Mouse (Mus musculus): ENCODE measurements around the gene Spata18. TPM values are rescaled to one million over a fixed set of nuclear protein-coding genes. Genes with fewer than 3 reads are reported as not detected.

The Spata18 gene
- total and polyA plus RNA-seq, 3 experiments, result not detected

DNA sequence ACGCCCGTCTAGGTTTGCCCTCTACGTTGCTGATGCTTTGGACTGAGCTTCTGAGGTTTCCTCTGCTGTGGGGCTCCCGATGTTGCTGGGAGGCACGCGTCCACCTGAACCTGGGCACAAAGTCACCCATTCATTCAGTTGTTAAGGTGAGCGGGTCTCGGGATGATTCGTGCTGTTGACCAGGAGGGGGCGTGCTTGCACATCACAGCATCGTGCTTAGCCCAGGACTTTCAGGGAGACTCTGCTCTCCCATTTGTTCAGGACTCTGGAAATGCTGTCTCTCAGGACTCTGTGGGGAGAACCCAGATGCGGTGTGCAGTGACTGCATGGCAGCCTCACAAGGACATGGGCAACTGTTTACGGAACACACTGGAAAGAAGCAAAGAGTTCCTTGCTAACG, 53.1 kb downstream of the Spata18 start:
- H3K79me2 ChIP-seq (ENCODE audit: control insufficient read depth, insufficient read depth, low read length, poor library complexity), result no peaks in the 10 kb centered on the region

GRCm38 (mm10) chr5:73704757-73705156, 53.6 kb downstream of the Spata18 start:
- no peaks in the 10 kb centered on the region for H3K36me3 ChIP-seq (ENCODE audit: control insufficient read depth in 1 of 2, insufficient read depth in 2 of 2, low read length in 2 of 2)
- H3K9ac ChIP-seq (ENCODE audit: control insufficient read depth, low read depth, low read length, poor library complexity, severe bottlenecking), result no peak overlapping the region
- no peak overlapping the region for H3K4me3 ChIP-seq (ENCODE audit: control insufficient read depth in 1 of 2, insufficient read depth in 1 of 2, low read depth in 2 of 2, low read length in 2 of 2)
- H3K9me3 ChIP-seq (replicated peaks; ENCODE audit: insufficient read depth, low read length), result no peaks in the 10 kb centered on the region
- 0 out of 4 replicates have a peak, but pooled peaks cover 0 to 3% of the 10 kb centered on the region in 2 experiments for H3K4me1 ChIP-seq (ENCODE audit: control insufficient read depth in 1 of 2, insufficient read depth in 2 of 2, low read length in 2 of 2)
- H3K27me3 ChIP-seq (ENCODE audit: control insufficient read depth in 1 of 2, insufficient read depth in 2 of 2, low read length in 2 of 2), result peaks cover 0 to 2% of the 10 kb centered on the region in 2 experiments; a peak in 3 of 4 replicates
- no peaks in the 10 kb centered on the region for H3K79me2 ChIP-seq (ENCODE audit: control insufficient read depth, insufficient read depth, low read length, poor library complexity)
- no peak for DNase-seq (ENCODE audit: low read depth, low spot score)
- H3K27ac ChIP-seq (ENCODE audit: control insufficient read depth, low read depth, low read length), result no peak overlapping the region
- no peak for TF ChIP-seq BHLHE40 (IDR thresholded peaks at IDR 0.05; ENCODE audit: borderline replicate concordance, low read depth, low read length)
- no peak for TF ChIP-seq USF1 (IDR thresholded peaks at IDR 0.05; ENCODE audit: low read depth, low read length)
- TF ChIP-seq MXI1 (IDR thresholded peaks at IDR 0.05; ENCODE audit: low read depth, low read length), result no peak
- TF ChIP-seq TCF12 (IDR thresholded peaks at IDR 0.05; ENCODE audit: low read depth, low read length), result no peak
- no peak for TF ChIP-seq MYB (IDR thresholded peaks at IDR 0.05; ENCODE audit: low read depth, low read length)
- TF ChIP-seq NELFE (IDR thresholded peaks at IDR 0.05; ENCODE audit: low read depth, low read length), result no peak
- no peak for TF ChIP-seq SMC3 (IDR thresholded peaks at IDR 0.05; ENCODE audit: low read depth, low read length)
- no peak for TF ChIP-seq KAT2A (conservative IDR thresholded peaks at IDR 0.05; ENCODE audit: low read depth, low read length)
- TF ChIP-seq CHD1 (IDR thresholded peaks at IDR 0.05; ENCODE audit: low read depth, low read length), result no peak
- TF ChIP-seq POLR2AphosphoS5 (IDR thresholded peaks at IDR 0.05; ENCODE audit: borderline replicate concordance, low read depth, low read length), result no peak
- no peak for TF ChIP-seq JUND (IDR thresholded peaks at IDR 0.05; ENCODE audit: low read depth, low read length)
- TF ChIP-seq E2F4 (IDR thresholded peaks at IDR 0.05; ENCODE audit: borderline replicate concordance, low read depth, low read length), result no peak
- no peak for TF ChIP-seq GATA1 (IDR thresholded peaks at IDR 0.05; ENCODE audit: low read depth, low read length)

More for the DNA sequence above, 53.1 kb downstream of the Spata18 start:
- Histone ChIP-seq H3K4me1 (ENCODE audit: control insufficient read depth in 1 of 2, insufficient read depth in 2 of 2, low read length in 2 of 2) (0 out of 4 replicates have a peak, but pooled peaks cover 0 to 3% of the 10 kb centered on the region in 2 experiments), H3K27ac (ENCODE audit: control insufficient read depth, low read depth, low read length) (no peak overlapping the region), H3K27me3 (ENCODE audit: control insufficient read depth in 1 of 2, insufficient read depth in 2 of 2, low read length in 2 of 2) (peaks cover 0 to 2% of the 10 kb centered on the region in 2 experiments; a peak in 3 of 4 replicates), H3K36me3 (ENCODE audit: control insufficient read depth in 1 of 2, insufficient read depth in 2 of 2, low read length in 2 of 2) (no peaks in the 10 kb centered on the region), H3K4me3 (ENCODE audit: control insufficient read depth in 1 of 2, insufficient read depth in 1 of 2, low read depth in 2 of 2, low read length in 2 of 2) (no peak overlapping the region), H3K9me3 (replicated peaks; ENCODE audit: insufficient read depth, low read length) (no peaks in the 10 kb centered on the region), H3K9ac (ENCODE audit: control insufficient read depth, low read depth, low read length, poor library complexity, severe bottlenecking) (no peak overlapping the region)
- no peak for DNase-seq (ENCODE audit: low read depth, low spot score)
- TF ChIP-seq ELF1 (IDR thresholded peaks at IDR 0.05; ENCODE audit: low read depth, low read length) (no peak), CTCF (IDR thresholded peaks at IDR 0.05 in 2 of 3, conservative IDR thresholded peaks at IDR 0.05 in 1 of 3; ENCODE audit: control insufficient read depth in 1 of 3, insufficient read depth in 1 of 3, low read depth in 2 of 3, low read length in 3 of 3, poor library complexity in 1 of 3, severe bottlenecking in 1 of 3) (peak; percentile 6 to 38 (median 22); a peak in 4 of 6 replicates)

GRCm38 (mm10) chr5:73705290-73705689, 54.1 kb downstream of the Spata18 start:
- no peak overlapping the region for H3K4me3 ChIP-seq (ENCODE audit: control insufficient read depth in 1 of 2, insufficient read depth in 1 of 2, low read depth in 2 of 2, low read length in 2 of 2)
- no peak for TF ChIP-seq MAX (IDR thresholded peaks at IDR 0.05; ENCODE audit: low read length)
- TF ChIP-seq ZC3H11A (IDR thresholded peaks at IDR 0.05; ENCODE audit: low read depth, low read length), result no peak
- no peak for TF ChIP-seq RAD21 (IDR thresholded peaks at IDR 0.05; ENCODE audit: low read depth, low read length)
- TF ChIP-seq ELF1 (IDR thresholded peaks at IDR 0.05; ENCODE audit: low read depth, low read length), result no peak
- no peak for TF ChIP-seq SMC3 (IDR thresholded peaks at IDR 0.05; ENCODE audit: low read depth, low read length)
- TF ChIP-seq GABPA (IDR thresholded peaks at IDR 0.05; ENCODE audit: low read depth, low read length), result no peak
- TF ChIP-seq MYC (IDR thresholded peaks at IDR 0.05; ENCODE audit: low read depth, low read length), result no peak
- TF ChIP-seq GATA1 (IDR thresholded peaks at IDR 0.05; ENCODE audit: low read depth, low read length), result no peak
- no peak overlapping the region for H3K27ac ChIP-seq (ENCODE audit: control insufficient read depth, low read depth, low read length)
- 0 out of 4 replicates have a peak, but pooled peaks cover 0 to 3% of the 10 kb centered on the region in 2 experiments for H3K4me1 ChIP-seq (ENCODE audit: control insufficient read depth in 1 of 2, insufficient read depth in 2 of 2, low read length in 2 of 2)
- no peak overlapping the region for H3K9ac ChIP-seq (ENCODE audit: control insufficient read depth, low read depth, low read length, poor library complexity, severe bottlenecking)
- H3K9me3 ChIP-seq (replicated peaks; ENCODE audit: insufficient read depth, low read length), result no peaks in the 10 kb centered on the region
- no peaks in the 10 kb centered on the region for H3K79me2 ChIP-seq (ENCODE audit: control insufficient read depth, insufficient read depth, low read length, poor library complexity)
- no peaks in the 10 kb centered on the region for H3K36me3 ChIP-seq (ENCODE audit: control insufficient read depth in 1 of 2, insufficient read depth in 2 of 2, low read length in 2 of 2)
- peaks cover 0 to 2% of the 10 kb centered on the region in 2 experiments; a peak in 3 of 4 replicates for H3K27me3 ChIP-seq (ENCODE audit: control insufficient read depth in 1 of 2, insufficient read depth in 2 of 2, low read length in 2 of 2)
- no peak for DNase-seq (ENCODE audit: low read depth, low spot score)

All from MEL (cell line).